Mouse (Mus musculus): ENCODE measurements around the gene Gcnt1.

GRCm38 (mm10) chr19:17312671-17313180 lies 59.9 kb downstream of the Gcnt1 start:
- TF ChIP-seq EP300 (IDR thresholded peaks at IDR 0.05; ENCODE audit: low read depth): no peak
- TF ChIP-seq CTCF (IDR thresholded peaks at IDR 0.05; ENCODE audit: low read depth): no peak
